9 mouse cellular contexts compared by ENCODE assay signal in genomic region chr2:58476956-58477715, GRCm38 (mm10). TPM values are rescaled to one million over a fixed set of nuclear protein-coding genes. Genes with fewer than 3 reads are reported as not detected.
DNase-seq lines count a peak whose midpoint lies in the region; ATAC-seq and TF ChIP-seq lines count a peak whose summit lies in the region.
"Had no signal": no experiment of that assay in that cellular context is flagged by ENCODE, and none has a peak within 500 bp of the region (broad histone marks: within the 10 kb centered on the region; RNA-seq: fewer than 3 reads in every experiment).

No protein-coding gene starts in this region.

- TF ChIP-seq CTCF in ES-Bruce4 (IDR thresholded peaks at IDR 0.05; ENCODE audit: low read depth, low read length): peak; percentile 52
- TF ChIP-seq CTCF in bone marrow macrophage, adult 2 months (IDR thresholded peaks at IDR 0.05; ENCODE audit: low read depth, low read length): peak; percentile 29; the same call in 1 of the 2 replicates
- TF ChIP-seq CTCF in liver, postnatal 0 days (IDR thresholded peaks at IDR 0.05; ENCODE audit: low read depth): peak; percentile 73

- H3K36me3 ChIP-seq in ES-Bruce4 (ENCODE audit: control insufficient read depth, insufficient read depth, low read length, poor library complexity, severe bottlenecking): no peaks in the 10 kb centered on the region
- peaks cover 11% of the 10 kb centered on the region; the same call in 1 of the 2 replicates for H3K36me3 ChIP-seq in embryonic facial prominence, embryonic 15.5 days
- H3K36me3 ChIP-seq in heart, embryonic 16.5 days (ENCODE audit: control insufficient read depth, insufficient read depth): peaks cover 14% of the 10 kb centered on the region
- H3K36me3 ChIP-seq in liver, postnatal 0 days (replicated peaks; ENCODE audit: insufficient read depth, low read length): no peaks in the 10 kb centered on the region

- 61% methylated on average over 12 of the region's 12 CpGs for WGBS in embryonic facial prominence, embryonic 15.5 days
- WGBS in heart, embryonic 16.5 days: 50% methylated on average over 12 of the region's 12 CpGs
- WGBS in liver, postnatal 0 days (ENCODE audit: insufficient replicate concordance): 57% methylated on average over 12 of the region's 12 CpGs

- H3K4me3 ChIP-seq in ES-Bruce4 (ENCODE audit: low read depth, low read length): no peak overlapping the region
- H3K4me3 ChIP-seq in bone marrow macrophage, adult 2 months (ENCODE audit: insufficient read depth, low read length): no peak overlapping the region
- no peak overlapping the region for H3K4me3 ChIP-seq in embryonic facial prominence, embryonic 15.5 days (replicated peaks)
- no peak overlapping the region for H3K4me3 ChIP-seq in heart, embryonic 16.5 days (ENCODE audit: low read length)
- H3K4me3 ChIP-seq in liver, postnatal 0 days (ENCODE audit: low read depth, low read length): no peak overlapping the region
- H3K4me3 ChIP-seq: heart, embryonic 13.5 days had no signal

- peak; percentile 67; the same call in 1 of the 2 replicates for ATAC-seq in embryonic facial prominence, embryonic 15.5 days (ENCODE audit: insufficient number of reproducible peaks, low FRiP score, low TSS enrichment, low read depth)
- 0 out of 2 replicates have a peak, but pooled peaks have one; percentile 62 for ATAC-seq in heart, embryonic 16.5 days (replicated peaks; ENCODE audit: extremely low read depth, insufficient read depth, low FRiP score)
- no peak for ATAC-seq in liver, postnatal 0 days

- no peak overlapping the region for H3K27ac ChIP-seq in ES-Bruce4 (ENCODE audit: insufficient read depth, low read length)
- no peak overlapping the region for H3K27ac ChIP-seq in bone marrow macrophage, adult 2 months (ENCODE audit: insufficient read depth, low read depth, low read length)
- H3K27ac ChIP-seq in embryonic facial prominence, embryonic 15.5 days (replicated peaks): no peak overlapping the region
- no peak overlapping the region for H3K27ac ChIP-seq in heart, embryonic 16.5 days (ENCODE audit: low read length)
- no peak overlapping the region for H3K27ac ChIP-seq in liver, postnatal 0 days (ENCODE audit: low read depth)
- H3K27ac ChIP-seq: heart, embryonic 13.5 days had no signal

- no peaks in the 10 kb centered on the region for H3K4me1 ChIP-seq in ES-Bruce4 (ENCODE audit: control insufficient read depth, insufficient read depth, low read length)
- H3K4me1 ChIP-seq in bone marrow macrophage, adult 2 months (ENCODE audit: control insufficient read depth, insufficient read depth, low read length): peaks cover 11% of the 10 kb centered on the region
- H3K4me1 ChIP-seq in embryonic facial prominence, embryonic 15.5 days: no peaks in the 10 kb centered on the region
- H3K4me1 ChIP-seq in heart, embryonic 16.5 days (ENCODE audit: control insufficient read depth, insufficient read depth, low read length): no peaks in the 10 kb centered on the region
- no peaks in the 10 kb centered on the region for H3K4me1 ChIP-seq in liver, postnatal 0 days (ENCODE audit: insufficient read depth)

- H3K27me3 ChIP-seq in ES-Bruce4 (ENCODE audit: control insufficient read depth, insufficient read depth, low read length, poor library complexity, severe bottlenecking): no peaks in the 10 kb centered on the region
- H3K27me3 ChIP-seq in embryonic facial prominence, embryonic 15.5 days: no peaks in the 10 kb centered on the region
- H3K27me3 ChIP-seq in heart, embryonic 16.5 days (ENCODE audit: control insufficient read depth, insufficient read depth, low read length): no peaks in the 10 kb centered on the region
- no peaks in the 10 kb centered on the region for H3K27me3 ChIP-seq in liver, postnatal 0 days (ENCODE audit: insufficient read depth, low read length)
- H3K27me3 ChIP-seq: heart, embryonic 13.5 days had no signal

- no peak overlapping the region for H3K9ac ChIP-seq in ES-Bruce4 (ENCODE audit: low read depth, poor library complexity, severe bottlenecking)
- no peak overlapping the region for H3K9ac ChIP-seq in embryonic facial prominence, embryonic 15.5 days
- H3K9ac ChIP-seq in heart, embryonic 16.5 days (ENCODE audit: low read length): no peak overlapping the region
- no peak overlapping the region for H3K9ac ChIP-seq in liver, postnatal 0 days (replicated peaks)
- H3K9ac ChIP-seq: heart, embryonic 13.5 days had no signal

- no peaks in the 10 kb centered on the region for H3K9me3 ChIP-seq in ES-Bruce4 (replicated peaks; ENCODE audit: control insufficient read depth, insufficient read depth, low read length, poor library complexity, severe bottlenecking)
- no peaks in the 10 kb centered on the region for H3K9me3 ChIP-seq in embryonic facial prominence, embryonic 15.5 days (replicated peaks)
- H3K9me3 ChIP-seq in heart, embryonic 16.5 days (replicated peaks; ENCODE audit: control insufficient read depth, low read length): no peaks in the 10 kb centered on the region
- H3K9me3 ChIP-seq in liver, postnatal 0 days (ENCODE audit: low read length): no peaks in the 10 kb centered on the region
- H3K9me3 ChIP-seq: heart, embryonic 13.5 days had no signal

- TF ChIP-seq POLR2A in ES-Bruce4 (IDR thresholded peaks at IDR 0.05; ENCODE audit: insufficient read depth, low read length): no peak
- TF ChIP-seq POLR2A in bone marrow macrophage, adult 2 months (IDR thresholded peaks at IDR 0.05; ENCODE audit: borderline replicate concordance, low read depth, low read length): no peak

- TF ChIP-seq EP300 in ES-Bruce4 (IDR thresholded peaks at IDR 0.05; ENCODE audit: insufficient read depth, low read depth, low read length): no peak
- no peak for TF ChIP-seq EP300 in liver, postnatal 0 days (IDR thresholded peaks at IDR 0.05; ENCODE audit: low read depth)

- peak; percentile 82 to 94 for DNase-seq in kidney, postnatal 25 days
- peak; percentile 84 for DNase-seq in liver, postnatal 0 days
- DNase-seq in retina, adult 2 months (ENCODE audit: low read depth, low spot score): peak; percentile 44
- peak; percentile 86 for DNase-seq in urinary bladder, postnatal 25 days (ENCODE audit: low spot score)

- no peak overlapping the region for H3K4me2 ChIP-seq in embryonic facial prominence, embryonic 15.5 days (replicated peaks)
- no peak overlapping the region for H3K4me2 ChIP-seq in heart, embryonic 16.5 days (ENCODE audit: low read depth, low read length)
- no peak overlapping the region for H3K4me2 ChIP-seq in liver, postnatal 0 days (ENCODE audit: low read depth, low read length)
- H3K4me2 ChIP-seq: heart, embryonic 13.5 days had no signal

RNA-seq across cellular contexts. Expression of gene Gm17409, which starts 7.2 kb away (rescaled TPM):
- polyA plus RNA-seq in ES-Bruce4 (2011; ENCODE audit: insufficient read depth, insufficient read length, low read depth, missing spikeins): not detected in 2 replicates
- not detected in 2 replicates for polyA plus RNA-seq in bone marrow macrophage, adult 2 months (2012; ENCODE audit: insufficient read depth, insufficient read length, missing spikeins)
- polyA plus RNA-seq in embryonic facial prominence, embryonic 15.5 days (2015; fragmentation: Nextera tagmentation; extraction: Ambion mirVana): not detected in 2 replicates
- not detected in 2 replicates for polyA plus RNA-seq in heart, embryonic 16.5 days (2015; fragmentation: Nextera tagmentation; extraction: Ambion mirVana)
- not detected in 2 replicates for polyA plus RNA-seq in liver, postnatal 0 days (2015; fragmentation: Nextera tagmentation; extraction: Ambion mirVana)
